Mouse (Mus musculus) myocyte (in vitro differentiated cells): ENCODE results near the gene Tmem143.

Source experiments
- MAX ChIP-seq: IDR thresholded peaks from one replicate; pipeline ENCODE4 v1.6.1; 2011; ENCODE audit warnings: low read depth, mild to moderate bottlenecking, control low read depth
- TCF12 ChIP-seq: IDR thresholded peaks from one replicate; pipeline ENCODE4 v1.6.1; 2011; ENCODE audit warnings: mild to moderate bottlenecking, control low read depth; ENCODE audit not compliant: poor library complexity, insufficient read depth, severe bottlenecking

- TF ChIP-seq TCF12 (no peak), MAX (no peak)
Observed at GRCm38 (mm10) chr7:45876895-45877294, 19.8 kb upstream of the Tmem143 start.
